Mouse (Mus musculus) liver, embryonic 11.5 days (tissue): ENCODE data around the gene Mettl7a1. TPM values are rescaled to one million over a fixed set of nuclear protein-coding genes. Genes with fewer than 3 reads are reported as not detected.
"Not testable (repeated sequence)": the region's sequence is repeated elsewhere in the genome, so short reads cannot be mapped to it uniquely, and the experiment has no call there.

Experiments
- ATAC-seq: fragments of 200-750 bp; cut with Nextera tagmentation; replicated peaks from 2 replicates; pipeline ENCODE4 v1.8.0; 2017; ENCODE audit warnings: moderate number of reproducible peaks, mild to moderate bottlenecking, moderate TSS enrichment, moderate library complexity; ENCODE audit not compliant: low FRiP score
- DNase-seq: peaks from one replicate; pipeline ENCODE4 v3.0.0-alpha.2; 2017; ENCODE audit warnings: low spot score
- H3K27ac ChIP-seq: fragments of 300-500 bp; sonication (generic); 2 replicates; pipeline ENCODE4 v1.5.1; 2014; ENCODE audit warnings: mild to moderate bottlenecking, low read depth, low read length, control low read depth
- H3K27me3 ChIP-seq: fragments of 300-500 bp; sonication (generic); replicated peaks from 2 replicates; pipeline ENCODE4 v1.6.1; 2014; ENCODE audit warnings: low read length, mixed read lengths; ENCODE audit not compliant: control insufficient read depth, insufficient read depth
- H3K36me3 ChIP-seq: fragments of 300-500 bp; sonication (generic); 2 replicates; pipeline ENCODE4 v1.6.1; 2014; ENCODE audit warnings: mild to moderate bottlenecking, low read length, moderate library complexity, mixed read lengths; ENCODE audit not compliant: control insufficient read depth, insufficient read depth
- H3K4me1 ChIP-seq: fragments of 300-500 bp; sonication (generic); replicated peaks from 2 replicates; pipeline ENCODE4 v1.6.1; 2014; ENCODE audit warnings: low read length, mixed read lengths; ENCODE audit not compliant: control insufficient read depth, insufficient read depth
- H3K4me2 ChIP-seq: fragments of 300-500 bp; sonication (generic); 2 replicates; pipeline ENCODE4 v1.6.1; 2014; ENCODE audit warnings: mild to moderate bottlenecking, control low read depth, moderate library complexity
- H3K4me3 ChIP-seq: fragments of 300-500 bp; sonication (generic); 2 replicates; pipeline ENCODE4 v1.5.1; 2014; ENCODE audit warnings: low read depth, low read length, control low read depth
- H3K9ac ChIP-seq: fragments of 300-500 bp; sonication (generic); 2 replicates; pipeline ENCODE4 v1.6.1; 2014; ENCODE audit warnings: low read depth, low read length, control low read depth
- H3K9me3 ChIP-seq: fragments of 300-500 bp; sonication (generic); 2 replicates; pipeline ENCODE4 v1.6.1; 2016; ENCODE audit warnings: low read length, inconsistent platforms, mixed read lengths; ENCODE audit not compliant: control insufficient read depth
- WGBS: fragments of 180-500 bp; shearing (Covaris S2); extraction: QIAGEN DNeasy Blood & Tissue Kit; methylation state at CpG from one replicate; pipeline ENCODE4 v1.1.7; 2014; 5-methylcytosine and 5-hydroxymethylcytosine counted together
- polyA plus RNA-seq: library from polyadenylated mRNA; unstranded; fragments of >200 nt; fragmentation: Nextera tagmentation; extraction: Ambion mirVana; gene quantifications from 2 replicates; pipeline ENCODE4 v1.2.1, GENCODE M21; 2014

Gene Mettl7a1
- polyA plus RNA-seq, 1 experiment from 2014 or later = 5.7 TPM

DNA sequence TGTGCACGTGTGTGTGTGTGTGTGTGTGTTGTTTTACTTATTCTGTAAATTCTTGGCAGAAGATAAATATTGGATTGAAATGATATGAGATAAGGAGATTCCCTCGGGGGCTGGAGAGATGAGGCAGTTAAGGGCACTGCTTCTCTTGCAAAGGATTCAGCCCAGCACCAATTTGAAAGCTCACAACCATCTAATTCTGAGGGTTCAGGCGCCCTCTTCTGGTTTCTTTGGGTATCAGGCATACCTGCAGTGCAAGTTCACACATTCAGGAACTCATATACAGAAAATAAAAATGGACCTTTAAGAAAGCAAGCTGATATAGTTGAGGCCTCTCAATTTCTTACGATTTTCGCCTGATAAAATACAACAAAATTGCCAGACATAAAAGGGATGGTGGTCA lies 71.1 kb downstream of the Mettl7a1 start:
- DNase-seq (no peak), ATAC-seq (no peak)
- no peaks in the 10 kb centered on the region for H3K27me3 ChIP-seq
- no peaks in the 10 kb centered on the region for H3K4me1 ChIP-seq
- no peaks in the 10 kb centered on the region for H3K9me3 ChIP-seq
- no peaks in the 10 kb centered on the region for H3K36me3 ChIP-seq
- H3K9ac ChIP-seq = no peak overlapping the region
- H3K27ac ChIP-seq = no peak overlapping the region
- 30% methylated on average over 5 of the region's 5 CpGs for WGBS
- no peak overlapping the region for H3K4me2 ChIP-seq
- no peak overlapping the region for H3K4me3 ChIP-seq

DNA sequence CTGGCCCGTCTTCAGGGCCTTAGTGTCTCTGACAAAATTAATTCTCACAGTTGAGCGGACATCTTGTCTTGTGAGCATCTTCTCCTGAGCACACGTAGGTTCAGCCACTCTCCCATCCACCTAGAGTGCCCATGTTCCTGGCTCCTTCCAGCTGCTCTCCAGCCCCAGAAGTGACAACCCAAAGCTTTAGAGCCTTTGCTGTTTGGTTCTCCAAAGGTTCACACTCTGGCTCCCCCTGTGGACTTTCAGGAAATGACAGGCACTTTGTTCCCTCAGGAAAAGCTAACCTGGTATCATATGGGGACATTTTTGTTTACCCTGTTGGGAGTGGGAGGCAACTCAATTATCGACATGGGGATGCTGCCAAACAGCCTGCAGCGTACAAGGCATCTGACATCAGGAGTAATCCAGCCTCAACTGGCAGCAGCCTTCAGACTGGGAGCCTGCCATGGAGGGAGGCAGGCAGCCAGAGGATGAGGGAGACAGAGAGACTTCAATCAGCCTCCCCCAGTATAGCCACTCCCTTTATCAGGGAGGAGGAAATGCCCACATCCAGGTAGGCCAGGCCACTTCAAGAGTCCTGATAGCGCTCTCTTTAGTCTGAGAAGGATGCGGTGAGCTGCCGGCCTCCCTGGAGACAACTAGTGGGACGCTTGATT lies 74.0 kb downstream of the Mettl7a1 start:
- H3K27ac ChIP-seq, DNase-seq, H3K4me1 ChIP-seq, H3K9me3 ChIP-seq, H3K4me3 ChIP-seq, H3K27me3 ChIP-seq, H3K9ac ChIP-seq, H3K4me2 ChIP-seq, ATAC-seq, H3K36me3 ChIP-seq: not testable (repeated sequence)
- 28% methylated on average over 3 of the region's 9 CpGs for WGBS

Other genes starting within 250 kb of the Mettl7a1 start
- 62.9 and 65.3 TPM in 2 replicates for gene Atf1, start 76.3 kb upstream of the Mettl7a1 start, polyA plus RNA-seq
- not detected in 2 replicates for gene Tmprss12, start 23.3 kb upstream of the Mettl7a1 start, polyA plus RNA-seq
- not detected in 2 replicates for gene Mettl7a3, start 30.8 kb downstream of the Mettl7a1 start, polyA plus RNA-seq
- gene Methig1, start 49.0 kb downstream of the Mettl7a1 start, polyA plus RNA-seq = not detected in 2 replicates
- not detected in 2 replicates for gene Mettl7a2, start 49.1 kb downstream of the Mettl7a1 start, polyA plus RNA-seq
- not detected in 2 replicates for gene Higd1c, start 60.4 kb downstream of the Mettl7a1 start, polyA plus RNA-seq
- gene Gm5475, start 118.0 kb downstream of the Mettl7a1 start, polyA plus RNA-seq = 0.10 TPM in 1 of 2 replicates, not detected in the other
- gene Slc11a2, start 120.9 kb downstream of the Mettl7a1 start, polyA plus RNA-seq = 51.2 and 55.4 TPM in 2 replicates
- gene Letmd1, start 164.9 kb downstream of the Mettl7a1 start, polyA plus RNA-seq = 34.2 and 36.0 TPM in 2 replicates
- gene Csrnp2, start 191.3 kb downstream of the Mettl7a1 start, polyA plus RNA-seq = 6.5 and 7.5 TPM in 2 replicates
- gene Tfcp2, start 247.9 kb downstream of the Mettl7a1 start, polyA plus RNA-seq = 12.8 and 13.0 TPM in 2 replicates